Mouse (Mus musculus): ENCODE measurements around the gene Thra. TPM values are rescaled to one million over a fixed set of nuclear protein-coding genes. Genes with fewer than 3 reads are reported as not detected.

The Thra gene
- total and polyA plus RNA-seq, 3 experiments = 22.0 to 50.9 TPM; not detected in 1

DNA sequence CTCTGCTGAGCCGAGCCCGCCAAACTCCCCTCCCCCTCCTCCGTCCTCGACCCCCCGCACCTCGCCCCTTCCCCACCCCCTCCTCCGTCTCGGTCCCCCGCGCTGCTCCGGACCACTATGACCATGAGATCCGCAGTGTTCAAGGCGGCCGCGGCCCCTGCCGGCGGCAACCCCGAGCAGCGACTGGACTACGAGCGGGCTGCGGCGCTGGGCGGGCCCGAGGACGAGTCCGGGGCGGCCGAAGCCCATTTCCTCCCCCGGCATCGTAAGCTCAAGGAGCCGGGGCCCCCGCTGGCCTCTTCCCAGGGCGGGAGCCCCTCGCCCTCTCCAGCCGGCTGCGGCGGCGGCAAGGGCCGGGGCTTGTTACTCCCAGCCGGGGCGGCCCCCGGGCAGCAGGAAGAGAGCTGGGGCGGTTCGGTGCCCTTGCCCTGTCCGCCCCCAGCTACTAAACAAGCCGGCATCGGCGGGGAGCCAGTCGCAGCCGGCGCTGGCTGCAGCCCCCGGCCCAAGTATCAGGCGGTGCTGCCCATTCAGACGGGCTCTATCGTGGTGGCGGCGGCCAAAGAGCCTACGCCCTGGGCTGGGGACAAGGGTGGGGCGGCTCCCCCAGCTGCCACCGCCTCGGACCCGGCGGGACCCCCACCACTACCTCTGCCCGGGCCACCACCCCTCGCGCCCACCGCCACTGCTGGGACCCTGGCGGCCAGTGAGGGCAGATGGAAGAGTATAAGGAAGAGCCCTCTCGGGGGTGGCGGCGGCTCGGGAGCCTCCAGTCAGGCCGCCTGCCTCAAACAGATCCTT is 55.5 kb downstream of the Thra start:
- Histone ChIP-seq H3K4me3 (ENCODE audit: control insufficient read depth in 1 of 2, insufficient read depth in 1 of 2, low read depth in 2 of 2, low read length in 2 of 2) (peak overlapping the region; percentile 65 to 90), H3K9me3 (replicated peaks; ENCODE audit: insufficient read depth, low read length) (no peaks in the 10 kb centered on the region), H3K27me3 (ENCODE audit: control insufficient read depth in 1 of 2, insufficient read depth in 2 of 2, low read length in 2 of 2) (no peaks in the 10 kb centered on the region), H3K9ac (ENCODE audit: control insufficient read depth, low read depth, low read length, poor library complexity, severe bottlenecking) (peak overlapping the region; percentile 84), H3K4me1 (ENCODE audit: control insufficient read depth in 1 of 2, insufficient read depth in 2 of 2, low read length in 2 of 2) (peaks cover 12 to 33% of the 10 kb centered on the region in 2 experiments), H3K36me3 (ENCODE audit: control insufficient read depth in 1 of 2, insufficient read depth in 2 of 2, low read length in 2 of 2) (peaks cover 14 to 32% of the 10 kb centered on the region in 2 experiments), H3K27ac (ENCODE audit: control insufficient read depth, low read depth, low read length) (peak overlapping the region; percentile 70), H3K79me2 (ENCODE audit: control insufficient read depth, insufficient read depth, low read length, poor library complexity) (peaks cover 45% of the 10 kb centered on the region)
- TF ChIP-seq RAD21 (IDR thresholded peaks at IDR 0.05; ENCODE audit: low read depth, low read length) (no peak), ZMIZ1 (IDR thresholded peaks at IDR 0.05; ENCODE audit: low read depth, low read length) (0 out of 2 replicates have a peak, but pooled peaks have one; percentile 21), USF2 (IDR thresholded peaks at IDR 0.05; ENCODE audit: borderline replicate concordance in 1 of 2, insufficient read depth in 1 of 2, low read depth in 1 of 2, low read length in 2 of 2) (no peak), MAX (IDR thresholded peaks at IDR 0.05; ENCODE audit: low read length) (no peak), ZNF384 (IDR thresholded peaks at IDR 0.05; ENCODE audit: low read depth, low read length) (no peak), EP300 (IDR thresholded peaks at IDR 0.05; ENCODE audit: low read depth in 1 of 2, low read length in 2 of 2) (no peak), TCF12 (IDR thresholded peaks at IDR 0.05; ENCODE audit: low read depth, low read length) (no peak), HCFC1 (IDR thresholded peaks at IDR 0.05; ENCODE audit: low read depth, low read length) (no peak), ETS1 (IDR thresholded peaks at IDR 0.05; ENCODE audit: low read depth, low read length) (no peak), MAFK (IDR thresholded peaks at IDR 0.05; ENCODE audit: borderline replicate concordance, low read depth, low read length) (no peak), CHD2 (IDR thresholded peaks at IDR 0.05; ENCODE audit: low read length) (no peak), TBP (IDR thresholded peaks at IDR 0.05; ENCODE audit: low read depth, low read length) (no peak), ZC3H11A (IDR thresholded peaks at IDR 0.05; ENCODE audit: low read depth, low read length) (no peak), CHD1 (IDR thresholded peaks at IDR 0.05; ENCODE audit: low read depth, low read length) (0 out of 2 replicates have a peak, but pooled peaks have one; percentile 29), ZKSCAN1 (IDR thresholded peaks at IDR 0.05; ENCODE audit: low read depth, low read length) (no peak), KAT2A (conservative IDR thresholded peaks at IDR 0.05; ENCODE audit: low read depth, low read length) (no peak), UBTF (IDR thresholded peaks at IDR 0.05; ENCODE audit: borderline replicate concordance, insufficient read depth, low read depth, low read length) (peak; percentile 92; the same call in 1 of the 2 replicates), POLR2A (IDR thresholded peaks at IDR 0.05; ENCODE audit: control insufficient read depth in 1 of 2, insufficient read depth in 1 of 2, low read depth in 1 of 2, low read length in 2 of 2, poor library complexity in 1 of 2) (peak in 1 of 2 experiments; percentile 39; a peak in 2 of 4 replicates), POLR2AphosphoS5 (IDR thresholded peaks at IDR 0.05; ENCODE audit: borderline replicate concordance, low read depth, low read length) (no peak), POLR2AphosphoS2 (IDR thresholded peaks at IDR 0.05; ENCODE audit: low read length) (no peak), E2F4 (IDR thresholded peaks at IDR 0.05; ENCODE audit: borderline replicate concordance, low read depth, low read length) (no peak), MYB (IDR thresholded peaks at IDR 0.05; ENCODE audit: low read depth, low read length) (no peak), RCOR1 (IDR thresholded peaks at IDR 0.05; ENCODE audit: low read depth, low read length) (no peak), USF1 (IDR thresholded peaks at IDR 0.05; ENCODE audit: low read depth, low read length) (no peak), NELFE (IDR thresholded peaks at IDR 0.05; ENCODE audit: low read depth, low read length) (peak; percentile 1; the same call in 1 of the 2 replicates)
- DNase-seq (ENCODE audit: low read depth, low spot score) = peak; percentile 66

Data from MEL (cell line).